Mouse (Mus musculus) hindbrain, embryonic 16.5 days (tissue): Measurements from ENCODE around the gene Vegfc. TPM values are rescaled to one million over a fixed set of nuclear protein-coding genes. Genes with fewer than 3 reads are reported as not detected.

Experiments used
- ATAC-seq: fragments of 200-750 bp; cut with Nextera tagmentation; 2 replicates; pipeline ENCODE4 v1.8.0; 2017; ENCODE audit warnings: moderate TSS enrichment, moderate library complexity
- H3K27ac ChIP-seq: fragments of 300-500 bp; sonication (generic); 2 replicates; pipeline ENCODE4 v1.5.1; 2014; ENCODE audit warnings: low read depth, mild to moderate bottlenecking, control low read depth, low read length, moderate library complexity
- H3K27me3 ChIP-seq: fragments of 300-500 bp; sonication (generic); replicated peaks from 2 replicates; pipeline ENCODE4 v1.6.1; 2014; ENCODE audit warnings: low read length; ENCODE audit not compliant: control insufficient read depth, insufficient read depth
- H3K36me3 ChIP-seq: fragments of 300-500 bp; sonication (generic); 2 replicates; pipeline ENCODE4 v1.6.1; 2014; ENCODE audit warnings: mild to moderate bottlenecking, low read length, moderate library complexity, mixed read lengths; ENCODE audit not compliant: control insufficient read depth, insufficient read depth
- H3K4me1 ChIP-seq: fragments of 300-500 bp; sonication (generic); 2 replicates; pipeline ENCODE4 v1.6.1; 2014; ENCODE audit warnings: low read depth, low read length; ENCODE audit not compliant: control insufficient read depth, insufficient read depth
- H3K4me2 ChIP-seq: fragments of 300-500 bp; sonication (generic); 2 replicates; pipeline ENCODE4 v1.6.1; 2014; ENCODE audit warnings: mild to moderate bottlenecking, low read length, control low read depth, moderate library complexity
- H3K4me3 ChIP-seq: fragments of 300-500 bp; sonication (generic); 2 replicates; pipeline ENCODE4 v1.5.1; 2014; ENCODE audit warnings: mild to moderate bottlenecking, low read length, control low read depth, moderate library complexity
- H3K9ac ChIP-seq: fragments of 300-500 bp; sonication (generic); 2 replicates; pipeline ENCODE4 v1.6.1; 2014; ENCODE audit warnings: low read depth, mild to moderate bottlenecking, control low read depth, low read length, moderate library complexity
- H3K9me3 ChIP-seq: fragments of 300-500 bp; sonication (generic); 2 replicates; pipeline ENCODE4 v1.6.1; 2014; ENCODE audit warnings: mild to moderate bottlenecking, low read length, moderate library complexity; ENCODE audit not compliant: control insufficient read depth
- WGBS: fragments of 180-500 bp; shearing (Covaris S2); extraction: QIAGEN DNeasy Blood & Tissue Kit; methylation state at CpG from one replicate; pipeline ENCODE4 v1.1.7; 2014; 5-methylcytosine and 5-hydroxymethylcytosine counted together
- polyA plus RNA-seq: library from polyadenylated mRNA; unstranded; fragments of >200 nt; fragmentation: Nextera tagmentation; extraction: Ambion mirVana; gene quantifications from 2 replicates; pipeline ENCODE4 v1.2.1, GENCODE M21; 2015

The Vegfc gene
- polyA plus RNA-seq, 1 experiment from 2014 or later, result 3.5 TPM

GRCm38 (mm10) chr8:54079001-54079400, 1.6 kb downstream of the Vegfc start:
- peak overlapping the region; percentile 37 for H3K4me2 ChIP-seq
- H3K4me3 ChIP-seq, result peak overlapping the region; percentile 6; the same call in 1 of the 2 replicates
- no peak for ATAC-seq
- H3K27ac ChIP-seq, result no peak overlapping the region
- no peaks in the 10 kb centered on the region for H3K9me3 ChIP-seq
- peaks cover 4% of the 10 kb centered on the region; the same call in 1 of the 2 replicates for H3K4me1 ChIP-seq
- no peak overlapping the region for H3K9ac ChIP-seq
- H3K27me3 ChIP-seq, result peaks cover 3% of the 10 kb centered on the region
- 54% methylated on average over 11 of the region's 11 CpGs for WGBS
- H3K36me3 ChIP-seq, result no peaks in the 10 kb centered on the region

- no peak for ATAC-seq
- peaks cover 3% of the 10 kb centered on the region for H3K27me3 ChIP-seq
- peaks cover 4% of the 10 kb centered on the region; the same call in 1 of the 2 replicates for H3K4me1 ChIP-seq
- no peaks in the 10 kb centered on the region for H3K36me3 ChIP-seq
- no peak overlapping the region for H3K4me2 ChIP-seq
- H3K4me3 ChIP-seq, result no peak overlapping the region
- no peak overlapping the region for H3K9ac ChIP-seq
- no peaks in the 10 kb centered on the region for H3K9me3 ChIP-seq
- no peak overlapping the region for H3K27ac ChIP-seq
Observed at GRCm38 (mm10) chr8:54079601-54080000, 2.2 kb downstream of the Vegfc start.

GRCm38 (mm10) chr8:54085896-54086295, 8.5 kb downstream of the Vegfc start:
- H3K4me2 ChIP-seq, result no peak overlapping the region
- no peak overlapping the region for H3K9ac ChIP-seq
- no peak for ATAC-seq
- H3K27ac ChIP-seq, result no peak overlapping the region
- no peaks in the 10 kb centered on the region for H3K4me1 ChIP-seq
- no peak overlapping the region for H3K4me3 ChIP-seq
- WGBS, result 89% methylated on average over 6 of the region's 6 CpGs
- H3K36me3 ChIP-seq, result no peaks in the 10 kb centered on the region
- no peaks in the 10 kb centered on the region for H3K27me3 ChIP-seq
- no peaks in the 10 kb centered on the region for H3K9me3 ChIP-seq

GRCm38 (mm10) chr8:54087114-54087513, 9.7 kb downstream of the Vegfc start:
- H3K27ac ChIP-seq, result no peak overlapping the region
- no peak overlapping the region for H3K4me2 ChIP-seq
- H3K36me3 ChIP-seq, result no peaks in the 10 kb centered on the region
- H3K4me1 ChIP-seq, result no peaks in the 10 kb centered on the region
- H3K4me3 ChIP-seq, result no peak overlapping the region
- 88% methylated on average over 2 of the region's 2 CpGs for WGBS
- no peak for ATAC-seq
- no peaks in the 10 kb centered on the region for H3K27me3 ChIP-seq
- no peaks in the 10 kb centered on the region for H3K9me3 ChIP-seq
- H3K9ac ChIP-seq, result no peak overlapping the region

GRCm38 (mm10) chr8:54089204-54089603, 11.8 kb downstream of the Vegfc start:
- Histone ChIP-seq H3K27ac (no peak overlapping the region), H3K27me3 (no peaks in the 10 kb centered on the region), H3K4me1 (no peaks in the 10 kb centered on the region), H3K4me3 (no peak overlapping the region), H3K36me3 (no peaks in the 10 kb centered on the region), H3K4me2 (no peak overlapping the region), H3K9me3 (no peaks in the 10 kb centered on the region), H3K9ac (no peak overlapping the region)
- 64% methylated on average over 4 of the region's 4 CpGs for WGBS
- no peak for ATAC-seq

- H3K9ac ChIP-seq, result no peak overlapping the region
- H3K4me3 ChIP-seq, result no peak overlapping the region
- no peaks in the 10 kb centered on the region for H3K9me3 ChIP-seq
- no peaks in the 10 kb centered on the region for H3K4me1 ChIP-seq
- no peak overlapping the region for H3K4me2 ChIP-seq
- WGBS, result 81% methylated on average over 2 of the region's 2 CpGs
- H3K36me3 ChIP-seq, result no peaks in the 10 kb centered on the region
- no peaks in the 10 kb centered on the region for H3K27me3 ChIP-seq
- ATAC-seq, result no peak
- no peak overlapping the region for H3K27ac ChIP-seq
Observed at GRCm38 (mm10) chr8:54089901-54090300, 12.5 kb downstream of the Vegfc start.

- Histone ChIP-seq H3K27ac (no peak overlapping the region), H3K4me1 (no peaks in the 10 kb centered on the region), H3K27me3 (no peaks in the 10 kb centered on the region), H3K9ac (no peak overlapping the region), H3K4me3 (no peak overlapping the region), H3K4me2 (no peak overlapping the region), H3K36me3 (no peaks in the 10 kb centered on the region), H3K9me3 (no peaks in the 10 kb centered on the region)
- ATAC-seq, result no peak
- WGBS, result 45% methylated on average over 6 of the region's 6 CpGs
Observed at GRCm38 (mm10) chr8:54100058-54100457, 22.7 kb downstream of the Vegfc start.

- Histone ChIP-seq H3K36me3 (no peaks in the 10 kb centered on the region), H3K27ac (no peak overlapping the region), H3K4me2 (no peak overlapping the region), H3K27me3 (no peaks in the 10 kb centered on the region), H3K4me3 (no peak overlapping the region), H3K9me3 (no peaks in the 10 kb centered on the region), H3K9ac (no peak overlapping the region), H3K4me1 (no peaks in the 10 kb centered on the region)
- 79% methylated on average over 3 of the region's 3 CpGs for WGBS
- ATAC-seq, result no peak
Observed at GRCm38 (mm10) chr8:54114581-54114980, 37.2 kb downstream of the Vegfc start.

GRCm38 (mm10) chr8:54120115-54120514, 42.7 kb downstream of the Vegfc start:
- Histone ChIP-seq H3K27me3 (no peaks in the 10 kb centered on the region), H3K4me2 (no peak overlapping the region), H3K9me3 (no peaks in the 10 kb centered on the region), H3K9ac (no peak overlapping the region), H3K4me1 (no peaks in the 10 kb centered on the region), H3K4me3 (no peak overlapping the region), H3K27ac (no peak overlapping the region), H3K36me3 (no peaks in the 10 kb centered on the region)
- ATAC-seq, result no peak
- WGBS, result 82% methylated on average over 7 of the region's 7 CpGs

GRCm38 (mm10) chr8:54121942-54122341, 44.5 kb downstream of the Vegfc start:
- no peaks in the 10 kb centered on the region for H3K4me1 ChIP-seq
- no peaks in the 10 kb centered on the region for H3K27me3 ChIP-seq
- 81% methylated on average over 3 of the region's 3 CpGs for WGBS
- no peaks in the 10 kb centered on the region for H3K36me3 ChIP-seq
- H3K27ac ChIP-seq, result no peak overlapping the region
- no peak overlapping the region for H3K4me3 ChIP-seq
- no peaks in the 10 kb centered on the region for H3K9me3 ChIP-seq
- ATAC-seq, result no peak
- no peak overlapping the region for H3K4me2 ChIP-seq
- H3K9ac ChIP-seq, result no peak overlapping the region
